Mouse (Mus musculus): ENCODE data around the gene Chrnd. TPM values are rescaled to one million over a fixed set of nuclear protein-coding genes. Genes with fewer than 3 reads are reported as not detected.

The Chrnd gene
- polyA plus RNA-seq, 1 experiment: 0.05 TPM

DNA sequence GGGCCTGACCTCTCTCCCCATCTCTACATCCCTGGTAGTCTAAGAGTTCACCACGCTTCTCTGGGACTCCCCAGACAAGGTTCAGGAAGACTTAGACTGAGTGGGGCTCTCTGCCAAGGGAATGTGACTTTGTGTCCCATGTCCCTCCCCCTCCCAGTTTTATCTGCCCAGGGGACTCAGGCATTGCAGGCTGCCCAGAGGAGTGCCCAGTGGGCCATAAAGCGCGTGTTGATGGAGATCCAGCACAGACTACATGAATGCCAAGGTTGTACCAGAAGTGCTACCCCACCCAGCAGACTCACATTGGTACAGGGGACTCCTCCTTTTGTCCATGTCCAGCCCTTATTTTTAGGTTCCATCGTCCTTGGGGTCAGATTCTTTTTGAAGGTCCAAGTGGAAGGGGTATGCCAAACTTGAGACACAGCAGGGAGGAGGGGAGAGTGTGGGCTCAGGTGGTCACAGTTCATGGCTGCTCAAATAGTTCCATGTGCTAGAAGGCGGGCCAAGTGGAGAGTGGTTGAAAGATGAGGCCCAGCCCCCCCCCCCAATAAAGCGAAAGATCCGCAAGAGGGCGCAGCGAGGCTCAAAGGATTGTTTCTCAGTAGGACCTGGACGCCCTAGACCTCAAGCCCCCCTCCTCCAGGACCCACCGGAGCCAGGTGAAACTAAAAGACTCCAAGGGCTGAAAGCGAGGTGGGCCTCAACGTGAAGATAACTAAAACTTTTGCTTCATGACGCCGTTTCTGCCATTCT, 6.2 kb upstream of the Chrnd start:
- no peak for TF ChIP-seq POLR2A (IDR thresholded peaks at IDR 0.05; ENCODE audit: low read depth, low read length)
- TF ChIP-seq CTCF (IDR thresholded peaks at IDR 0.05; ENCODE audit: extremely low read depth, insufficient read length, insufficient replicate concordance, low read depth, low read length): no peak
- H3K4me3 ChIP-seq (ENCODE audit: low read depth, low read length): no peak overlapping the region
- 28% methylated on average over 15 of the region's 15 CpGs for WGBS
- H3K27me3 ChIP-seq (ENCODE audit: control insufficient read depth, insufficient read depth, low read length): peaks cover 18% of the 10 kb centered on the region
- peaks cover 11% of the 10 kb centered on the region; the same call in 1 of the 2 replicates for H3K4me1 ChIP-seq (ENCODE audit: control insufficient read depth, insufficient read depth, insufficient read length, low read length)
- H3K36me3 ChIP-seq (ENCODE audit: control insufficient read depth, insufficient read depth, low read length): no peaks in the 10 kb centered on the region
- H3K27ac ChIP-seq (ENCODE audit: insufficient read depth, low read depth, low read length): no peak overlapping the region

DNA sequence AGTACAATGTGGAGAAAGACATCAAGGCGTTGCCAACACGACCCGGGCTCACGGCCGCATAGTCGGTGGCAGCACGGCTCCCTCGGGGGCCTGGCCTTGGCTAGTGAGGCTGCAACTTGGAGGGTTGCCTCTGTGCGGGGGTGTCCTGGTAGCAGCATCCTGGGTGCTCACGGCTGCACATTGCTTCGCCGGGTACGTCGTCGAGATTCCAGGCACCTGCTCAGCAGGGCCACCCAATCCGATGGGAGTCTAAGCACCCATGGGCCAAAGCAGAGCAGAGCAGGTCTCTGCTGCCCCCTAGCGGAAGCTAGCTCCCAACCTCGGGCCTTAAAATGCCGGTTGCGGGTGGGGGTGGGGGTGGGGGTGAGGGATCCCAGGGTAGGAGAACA, 5.7 kb upstream of the Chrnd start:
- TF ChIP-seq POLR2A (IDR thresholded peaks at IDR 0.05; ENCODE audit: low read depth, low read length): no peak
- peak; percentile 81; the same call in 1 of the 2 replicates for TF ChIP-seq CTCF (IDR thresholded peaks at IDR 0.05; ENCODE audit: extremely low read depth, insufficient read length, insufficient replicate concordance, low read depth, low read length)
- Histone ChIP-seq H3K27ac (ENCODE audit: insufficient read depth, low read depth, low read length) (no peak overlapping the region), H3K27me3 (ENCODE audit: control insufficient read depth, insufficient read depth, low read length) (peaks cover 18% of the 10 kb centered on the region), H3K4me1 (ENCODE audit: control insufficient read depth, insufficient read depth, insufficient read length, low read length) (peaks cover 11% of the 10 kb centered on the region; the same call in 1 of the 2 replicates), H3K36me3 (ENCODE audit: control insufficient read depth, insufficient read depth, low read length) (no peaks in the 10 kb centered on the region), H3K4me3 (ENCODE audit: low read depth, low read length) (no peak overlapping the region)
- WGBS: 10% methylated on average over 20 of the region's 20 CpGs

DNA sequence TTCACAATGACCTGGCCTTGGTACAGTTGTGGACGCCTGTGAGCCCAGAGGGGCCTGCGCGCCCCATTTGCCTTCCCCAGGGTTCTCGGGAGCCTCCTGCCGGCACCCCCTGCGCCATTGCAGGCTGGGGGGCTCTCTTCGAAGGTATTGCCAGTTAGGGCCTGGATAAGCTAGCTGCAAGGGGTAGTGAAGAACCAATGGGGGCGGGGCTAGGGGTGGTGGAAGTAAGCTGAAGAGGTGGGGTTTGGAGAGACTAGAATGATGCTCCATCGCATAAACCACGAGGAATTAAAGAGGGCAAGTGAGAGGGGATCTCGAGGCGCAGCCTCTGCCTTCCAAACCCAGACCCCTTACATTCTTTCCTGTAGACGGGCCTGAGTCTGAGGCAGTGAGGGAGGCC, 4.9 kb upstream of the Chrnd start:
- no peak for TF ChIP-seq CTCF (IDR thresholded peaks at IDR 0.05; ENCODE audit: extremely low read depth, insufficient read length, insufficient replicate concordance, low read depth, low read length)
- no peak for TF ChIP-seq POLR2A (IDR thresholded peaks at IDR 0.05; ENCODE audit: low read depth, low read length)
- no peak overlapping the region for H3K27ac ChIP-seq (ENCODE audit: insufficient read depth, low read depth, low read length)
- H3K36me3 ChIP-seq (ENCODE audit: control insufficient read depth, insufficient read depth, low read length): no peaks in the 10 kb centered on the region
- 26% methylated on average over 13 of the region's 13 CpGs for WGBS
- H3K4me3 ChIP-seq (ENCODE audit: low read depth, low read length): no peak overlapping the region
- peaks cover 11% of the 10 kb centered on the region; the same call in 1 of the 2 replicates for H3K4me1 ChIP-seq (ENCODE audit: control insufficient read depth, insufficient read depth, insufficient read length, low read length)
- H3K27me3 ChIP-seq (ENCODE audit: control insufficient read depth, insufficient read depth, low read length): peaks cover 18% of the 10 kb centered on the region

DNA sequence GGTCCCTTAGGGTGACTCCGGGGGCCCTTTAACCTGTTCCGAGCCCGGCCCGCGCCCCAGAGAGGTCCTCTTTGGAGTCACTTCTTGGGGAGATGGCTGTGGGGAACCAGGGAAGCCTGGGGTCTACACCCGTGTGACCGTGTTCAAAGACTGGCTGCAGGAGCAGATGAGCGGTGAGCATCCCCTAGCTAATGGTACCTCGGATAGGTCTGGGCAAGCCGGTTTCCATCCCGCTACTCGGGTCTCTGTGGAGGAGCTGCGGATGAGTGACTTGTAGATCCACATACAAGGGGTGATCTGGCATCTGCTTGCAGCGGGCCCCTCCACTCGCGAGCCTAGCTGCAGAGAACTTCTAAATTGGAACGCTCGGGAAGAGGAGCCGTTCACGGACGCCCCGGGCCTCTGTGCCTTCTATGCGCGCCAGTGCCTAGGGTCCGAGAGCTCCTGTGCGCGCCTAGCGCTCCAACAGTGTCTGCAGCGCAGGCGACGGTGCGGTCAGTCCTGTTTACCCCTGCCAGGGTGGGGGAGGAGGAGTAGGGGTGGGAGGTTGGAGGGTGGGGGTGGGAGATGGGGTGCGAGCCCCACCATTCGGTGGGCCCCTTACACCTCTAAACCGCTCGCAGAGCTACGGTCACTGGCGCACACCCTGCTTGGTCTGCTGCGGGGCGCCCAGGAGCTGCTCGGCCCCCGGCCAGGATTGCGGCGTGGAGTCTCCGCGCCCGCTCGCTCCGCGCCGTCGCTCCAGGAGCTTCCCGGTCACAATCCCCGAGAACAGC, 4.0 kb upstream of the Chrnd start:
- Histone ChIP-seq H3K4me1 (ENCODE audit: control insufficient read depth, insufficient read depth, insufficient read length, low read length) (peaks cover 11% of the 10 kb centered on the region; the same call in 1 of the 2 replicates), H3K27me3 (ENCODE audit: control insufficient read depth, insufficient read depth, low read length) (peaks cover 18% of the 10 kb centered on the region), H3K4me3 (ENCODE audit: low read depth, low read length) (peak overlapping the region; percentile 81), H3K27ac (ENCODE audit: insufficient read depth, low read depth, low read length) (no peak overlapping the region), H3K36me3 (ENCODE audit: control insufficient read depth, insufficient read depth, low read length) (no peaks in the 10 kb centered on the region)
- 3% methylated on average over 54 of the region's 54 CpGs for WGBS
- TF ChIP-seq POLR2A (IDR thresholded peaks at IDR 0.05; ENCODE audit: low read depth, low read length) (no peak), CTCF (IDR thresholded peaks at IDR 0.05; ENCODE audit: extremely low read depth, insufficient read length, insufficient replicate concordance, low read depth, low read length) (no peak)

DNA sequence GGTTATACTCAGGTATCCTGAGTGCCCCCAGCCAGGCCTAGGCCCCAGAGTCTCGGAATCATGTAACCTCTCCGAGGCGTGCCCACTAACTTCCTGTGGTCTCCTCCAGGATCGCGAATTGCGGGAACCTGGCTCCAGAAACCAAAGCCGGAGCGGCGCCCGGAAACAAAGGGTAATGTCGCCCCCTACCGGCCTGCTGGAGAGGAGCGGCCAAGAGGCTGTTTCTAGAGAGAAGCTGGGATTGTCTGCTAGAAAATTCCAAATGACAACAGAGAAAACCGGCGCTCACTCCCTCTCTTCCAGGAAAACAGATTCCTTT, 3.4 kb upstream of the Chrnd start:
- Histone ChIP-seq H3K4me3 (ENCODE audit: low read depth, low read length) (peak overlapping the region; percentile 81), H3K36me3 (ENCODE audit: control insufficient read depth, insufficient read depth, low read length) (no peaks in the 10 kb centered on the region), H3K27ac (ENCODE audit: insufficient read depth, low read depth, low read length) (no peak overlapping the region), H3K27me3 (ENCODE audit: control insufficient read depth, insufficient read depth, low read length) (peaks cover 18% of the 10 kb centered on the region), H3K4me1 (ENCODE audit: control insufficient read depth, insufficient read depth, insufficient read length, low read length) (peaks cover 11% of the 10 kb centered on the region; the same call in 1 of the 2 replicates)
- TF ChIP-seq POLR2A (IDR thresholded peaks at IDR 0.05; ENCODE audit: low read depth, low read length): no peak
- TF ChIP-seq CTCF (IDR thresholded peaks at IDR 0.05; ENCODE audit: extremely low read depth, insufficient read length, insufficient replicate concordance, low read depth, low read length): peak; percentile 93
- WGBS: under 1% methylated on average over 15 of the region's 15 CpGs

DNA sequence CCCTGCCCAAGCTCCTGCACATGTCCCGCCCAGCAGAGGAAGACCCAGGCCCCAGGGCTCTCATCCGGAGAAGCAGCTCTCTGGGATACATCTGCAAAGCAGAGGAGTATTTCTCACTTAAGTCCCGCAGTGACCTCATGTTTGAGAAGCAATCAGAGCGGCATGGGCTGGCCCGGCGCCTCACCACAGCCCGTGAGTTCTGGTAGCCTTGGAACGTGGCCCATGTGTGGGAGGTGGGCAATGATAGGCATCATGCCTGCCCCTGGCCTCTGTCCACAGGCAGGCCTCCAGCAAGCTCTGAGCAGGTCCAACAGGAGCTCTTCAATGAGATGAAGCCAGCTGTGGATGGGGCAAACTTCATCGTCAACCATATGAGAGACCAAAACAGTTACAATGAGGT, 6.9 kb downstream of the Chrnd start:
- WGBS: 75% methylated on average over 9 of the region's 9 CpGs
- Histone ChIP-seq H3K27me3 (ENCODE audit: control insufficient read depth, insufficient read depth, low read length) (no peaks in the 10 kb centered on the region), H3K4me1 (ENCODE audit: control insufficient read depth, insufficient read depth, insufficient read length, low read length) (no peaks in the 10 kb centered on the region), H3K36me3 (ENCODE audit: control insufficient read depth, insufficient read depth, low read length) (no peaks in the 10 kb centered on the region), H3K4me3 (ENCODE audit: low read depth, low read length) (no peak overlapping the region), H3K27ac (ENCODE audit: insufficient read depth, low read depth, low read length) (no peak overlapping the region)
- TF ChIP-seq CTCF (IDR thresholded peaks at IDR 0.05; ENCODE audit: extremely low read depth, insufficient read length, insufficient replicate concordance, low read depth, low read length): no peak

Data from small intestine, adult 2 months (tissue).